Mouse (Mus musculus): ENCODE data around the gene Nrd1. TPM values are rescaled to one million over a fixed set of nuclear protein-coding genes. Genes with fewer than 3 reads are reported as not detected.

Nrd1 gene
- polyA plus RNA-seq, 1 experiment from 2014 or later: 49.6 TPM

GRCm38 (mm10) chr4:109106034-109106433, 105.6 kb downstream of the Nrd1 start:
- Histone ChIP-seq H3K36me3 (ENCODE audit: insufficient read depth) (0 out of 2 replicates have a peak, but pooled peaks cover 5% of the 10 kb centered on the region), H3K4me3 (ENCODE audit: low read depth, low read length) (no peak overlapping the region), H3K9me3 (ENCODE audit: low read depth, low read length) (no peaks in the 10 kb centered on the region), H3K4me1 (ENCODE audit: insufficient read depth) (0 out of 2 replicates have a peak, but pooled peaks cover 3% of the 10 kb centered on the region), H3K27me3 (ENCODE audit: insufficient read depth, low read length) (no peaks in the 10 kb centered on the region), H3K27ac (ENCODE audit: low read depth) (no peak overlapping the region), H3K9ac (no peak overlapping the region), H3K4me2 (no peak overlapping the region)
- ATAC-seq (ENCODE audit: insufficient read depth) (no peak), DNase-seq (no peak)
- TF ChIP-seq CTCF (IDR thresholded peaks at IDR 0.05; ENCODE audit: low read depth): no peak
- 51% methylated on average over 3 of the region's 3 CpGs for WGBS

GRCm38 (mm10) chr4:109106594-109106993, 106.1 kb downstream of the Nrd1 start:
- H3K4me2 ChIP-seq: no peak overlapping the region
- H3K9me3 ChIP-seq (ENCODE audit: low read depth, low read length): no peaks in the 10 kb centered on the region
- H3K4me3 ChIP-seq (ENCODE audit: low read depth, low read length): no peak overlapping the region
- H3K27me3 ChIP-seq (ENCODE audit: insufficient read depth, low read length): no peaks in the 10 kb centered on the region
- no peak for ATAC-seq (ENCODE audit: insufficient read depth)
- H3K27ac ChIP-seq (ENCODE audit: low read depth): no peak overlapping the region
- 0 out of 2 replicates have a peak, but pooled peaks cover under 1% of the 10 kb centered on the region for H3K36me3 ChIP-seq (ENCODE audit: insufficient read depth)
- 0 out of 2 replicates have a peak, but pooled peaks cover 3% of the 10 kb centered on the region for H3K4me1 ChIP-seq (ENCODE audit: insufficient read depth)
- no peak for TF ChIP-seq CTCF (IDR thresholded peaks at IDR 0.05; ENCODE audit: low read depth)
- DNase-seq: no peak
- no peak overlapping the region for H3K9ac ChIP-seq

- H3K36me3 ChIP-seq (ENCODE audit: insufficient read depth): no peaks in the 10 kb centered on the region
- H3K9me3 ChIP-seq (ENCODE audit: low read depth, low read length): no peaks in the 10 kb centered on the region
- no peak overlapping the region for H3K4me3 ChIP-seq (ENCODE audit: low read depth, low read length)
- H3K9ac ChIP-seq: no peak overlapping the region
- no peak for TF ChIP-seq CTCF (IDR thresholded peaks at IDR 0.05; ENCODE audit: low read depth)
- no peak overlapping the region for H3K4me2 ChIP-seq
- no peaks in the 10 kb centered on the region for H3K27me3 ChIP-seq (ENCODE audit: insufficient read depth, low read length)
- H3K27ac ChIP-seq (ENCODE audit: low read depth): no peak overlapping the region
- no peak for DNase-seq
- WGBS: 72% methylated on average over 6 of the region's 6 CpGs
- ATAC-seq (ENCODE audit: insufficient read depth): no peak
- H3K4me1 ChIP-seq (ENCODE audit: insufficient read depth): 0 out of 2 replicates have a peak, but pooled peaks cover 3% of the 10 kb centered on the region
These were observed 108.6 kb downstream of the Nrd1 start for GRCm38 (mm10) chr4:109109012-109109411.

GRCm38 (mm10) chr4:109109686-109110085, 109.2 kb downstream of the Nrd1 start:
- no peaks in the 10 kb centered on the region for H3K9me3 ChIP-seq (ENCODE audit: low read depth, low read length)
- no peaks in the 10 kb centered on the region for H3K27me3 ChIP-seq (ENCODE audit: insufficient read depth, low read length)
- WGBS: 86% methylated on average over 10 of the region's 10 CpGs
- H3K4me1 ChIP-seq (ENCODE audit: insufficient read depth): 0 out of 2 replicates have a peak, but pooled peaks cover 3% of the 10 kb centered on the region
- H3K4me3 ChIP-seq (ENCODE audit: low read depth, low read length): no peak overlapping the region
- H3K27ac ChIP-seq (ENCODE audit: low read depth): no peak overlapping the region
- TF ChIP-seq CTCF (IDR thresholded peaks at IDR 0.05; ENCODE audit: low read depth): no peak
- no peak overlapping the region for H3K9ac ChIP-seq
- DNase-seq (no peak), ATAC-seq (ENCODE audit: insufficient read depth) (no peak)
- no peak overlapping the region for H3K4me2 ChIP-seq
- no peaks in the 10 kb centered on the region for H3K36me3 ChIP-seq (ENCODE audit: insufficient read depth)

- WGBS: 73% methylated on average over 2 of the region's 2 CpGs
- TF ChIP-seq CTCF (IDR thresholded peaks at IDR 0.05; ENCODE audit: low read depth): no peak
- Histone ChIP-seq H3K27me3 (ENCODE audit: insufficient read depth, low read length) (no peaks in the 10 kb centered on the region), H3K9me3 (ENCODE audit: low read depth, low read length) (no peaks in the 10 kb centered on the region), H3K4me1 (ENCODE audit: insufficient read depth) (0 out of 2 replicates have a peak, but pooled peaks cover 2% of the 10 kb centered on the region), H3K36me3 (ENCODE audit: insufficient read depth) (no peaks in the 10 kb centered on the region), H3K4me3 (ENCODE audit: low read depth, low read length) (no peak overlapping the region), H3K4me2 (no peak overlapping the region), H3K9ac (no peak overlapping the region), H3K27ac (ENCODE audit: low read depth) (no peak overlapping the region)
- DNase-seq (no peak), ATAC-seq (ENCODE audit: insufficient read depth) (no peak)
These were observed 110.5 kb downstream of the Nrd1 start for GRCm38 (mm10) chr4:109110978-109111377.

MicroRNAs within 50 kb of the gene (microRNA counts, 519-probe panel; counts per million panel counts)
- 2,155 counts per million, percentile 29 among the panel's probes with 10 or more counts for microRNA mmu-miR-761

Small RNA genes lying within 50 kb of the gene (microRNA-seq; reads per million reads assigned to microRNA genes)
- not detected for gene Mir761 (ENCODE audit: borderline number of aligned reads)

Other genes with a start within 250 kb of the Nrd1 start
- gene Zfyve9, start 219.9 kb upstream of the Nrd1 start, polyA plus RNA-seq (2014; fragmentation: Nextera tagmentation; extraction: Ambion mirVana): 5.2 and 5.5 TPM in 2 replicates
- gene Btf3l4, start 167.0 kb upstream of the Nrd1 start, polyA plus RNA-seq (2014; fragmentation: Nextera tagmentation; extraction: Ambion mirVana): 167 and 176 TPM in 2 replicates
- gene Txndc12, start 166.1 kb upstream of the Nrd1 start, polyA plus RNA-seq (2014; fragmentation: Nextera tagmentation; extraction: Ambion mirVana): 129 and 131 TPM in 2 replicates
- 57.4 and 62.8 TPM in 2 replicates for gene Kti12, start 152.9 kb upstream of the Nrd1 start, polyA plus RNA-seq (2014; fragmentation: Nextera tagmentation; extraction: Ambion mirVana)
- gene A730015C16Rik, start 152.0 kb upstream of the Nrd1 start, polyA plus RNA-seq (2014; fragmentation: Nextera tagmentation; extraction: Ambion mirVana): 1.2 and 1.3 TPM in 2 replicates
- 6.3 and 8.0 TPM in 2 replicates for gene Rab3b, start 121.6 kb upstream of the Nrd1 start, polyA plus RNA-seq (2014; fragmentation: Nextera tagmentation; extraction: Ambion mirVana)
- 59.4 and 60.0 TPM in 2 replicates for gene Osbpl9, start 201.6 kb downstream of the Nrd1 start, polyA plus RNA-seq (2014; fragmentation: Nextera tagmentation; extraction: Ambion mirVana)
- not detected in 2 replicates for gene Calr4, start 233.8 kb downstream of the Nrd1 start, polyA plus RNA-seq (2014; fragmentation: Nextera tagmentation; extraction: Ambion mirVana)

Data from lung, embryonic 14.5 days (tissue).